Mouse (Mus musculus) cerebellum, adult 18-20 months (tissue): ENCODE measurements around the gene Stx3.

Experiments
- DNase-seq, 2 experiments: peaks; one replicate each; pipeline ENCODE4 v3.0.0; 2021

Stx3 gene

DNA sequence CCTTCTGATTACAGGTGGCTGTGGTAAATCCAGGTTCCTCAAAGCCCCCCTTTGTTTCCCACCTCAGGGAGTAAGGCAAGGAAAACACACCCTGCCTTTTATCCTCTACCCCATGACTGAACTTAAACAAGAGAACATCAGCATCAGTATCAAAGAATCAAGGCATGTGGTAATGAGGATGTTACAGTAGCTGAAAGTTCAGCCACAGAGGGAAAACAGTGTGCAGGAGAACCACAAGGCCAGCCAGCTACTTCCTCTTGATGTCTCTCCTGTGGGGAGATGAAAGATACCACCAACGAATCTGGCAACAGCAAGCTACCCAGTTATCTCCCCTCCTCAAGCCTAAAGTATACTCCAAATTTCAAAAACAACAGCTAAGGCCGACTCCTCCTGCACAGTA, 12.0 kb downstream of the Stx3 start:
- no peak for DNase-seq

DNA sequence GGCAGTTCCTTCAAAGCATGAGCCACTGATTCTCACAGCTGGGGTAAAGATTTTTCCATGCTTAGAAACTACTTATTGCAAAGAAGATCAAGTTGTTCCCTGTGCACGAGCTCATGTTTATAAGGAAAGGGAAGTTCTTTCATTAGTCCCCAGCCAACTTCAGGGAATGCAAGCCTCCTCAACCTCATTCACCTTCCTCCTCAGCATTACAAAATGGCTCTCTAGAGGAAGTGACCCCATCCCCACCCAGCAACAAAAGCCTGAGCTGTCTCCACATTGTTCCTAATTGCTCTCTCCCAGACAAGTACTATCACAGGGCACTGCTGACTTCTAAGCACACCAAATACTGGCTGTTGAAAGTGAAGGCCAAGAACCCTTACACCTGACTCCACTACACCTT, 14.8 kb downstream of the Stx3 start:
- DNase-seq = no peak

DNA sequence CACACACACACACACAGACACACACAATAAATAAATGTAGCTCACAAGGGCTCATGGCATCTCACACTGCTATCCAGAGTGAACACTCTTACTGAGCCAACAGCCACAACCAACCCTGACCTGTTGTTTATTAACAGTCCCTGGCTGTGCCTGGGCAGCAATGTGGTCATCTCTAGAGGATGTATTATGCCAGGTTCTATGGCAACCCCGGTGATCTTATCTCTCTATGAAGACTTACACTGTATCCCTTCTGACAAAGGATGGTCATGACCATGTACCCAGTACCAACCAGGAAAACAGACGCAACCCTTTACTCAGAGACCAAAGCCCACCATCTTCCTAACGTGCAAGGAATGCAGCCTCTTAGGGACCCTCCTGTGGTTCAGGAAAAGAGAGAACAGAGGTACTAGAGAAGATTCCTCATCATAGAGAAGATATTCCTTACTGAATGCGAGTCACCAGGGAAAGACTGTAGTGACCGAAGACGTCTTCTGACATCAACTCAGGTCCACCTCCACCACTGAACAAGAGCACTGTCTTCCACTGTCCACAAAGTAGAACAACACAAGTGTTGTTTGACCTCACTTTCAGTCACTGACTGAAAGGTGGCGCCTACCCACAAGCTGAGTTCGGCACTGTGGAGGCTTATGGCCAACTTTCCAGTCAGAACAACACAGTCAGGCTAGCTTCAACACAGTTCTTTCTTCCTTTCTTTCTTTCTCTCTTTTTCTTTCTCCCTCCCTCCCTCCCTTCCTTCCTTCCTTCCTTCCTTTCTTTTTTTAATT, 18.5 kb downstream of the Stx3 start:
- no peak for DNase-seq

DNA sequence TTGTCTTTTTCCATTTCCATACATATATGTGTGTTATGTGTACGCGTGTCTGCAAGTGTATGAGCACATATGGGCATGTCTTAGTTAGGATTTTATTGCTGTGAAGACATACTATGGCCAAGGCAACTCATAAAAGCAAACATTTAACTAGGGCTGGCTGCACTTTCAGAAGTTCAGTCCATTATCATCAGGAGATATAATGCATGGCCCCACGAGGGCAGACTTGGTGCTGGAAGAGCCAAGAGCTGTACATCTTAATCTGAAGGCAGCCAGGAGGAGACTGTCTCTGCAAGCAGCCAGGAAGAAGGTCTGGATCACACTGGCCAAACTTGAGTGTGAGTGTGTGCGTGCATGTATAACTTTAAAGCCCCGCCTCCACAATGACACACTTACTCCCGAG, 24.8 kb downstream of the Stx3 start:
- no peak for DNase-seq

DNA sequence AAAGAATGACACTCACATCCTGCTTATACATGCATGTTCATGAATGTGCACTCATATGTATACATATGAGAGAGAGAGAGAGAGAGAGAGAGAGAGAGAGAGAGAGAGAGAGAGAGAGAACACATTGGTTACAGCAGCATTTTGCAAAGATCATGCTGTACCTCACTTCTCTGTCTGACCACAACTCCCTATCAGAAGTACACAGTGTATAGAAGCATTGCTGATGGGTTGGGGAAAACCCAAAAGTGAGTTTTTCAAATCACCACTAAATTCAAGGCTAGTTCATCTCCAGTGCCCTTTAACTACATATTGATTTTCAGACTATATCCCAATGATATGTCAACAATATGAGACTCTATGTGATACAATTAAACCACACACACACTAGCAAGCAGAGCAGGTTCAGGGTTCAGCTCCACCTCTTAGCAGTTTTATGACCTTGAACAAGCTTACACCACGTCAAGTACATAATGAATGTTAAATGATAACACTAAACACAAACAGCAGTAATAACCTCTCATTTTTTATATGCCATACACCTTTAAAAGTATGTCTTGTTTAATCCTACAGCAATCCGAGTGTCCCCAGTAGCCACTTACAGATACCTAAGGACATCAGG, 25.4 kb downstream of the Stx3 start:
- DNase-seq = no peak

DNA sequence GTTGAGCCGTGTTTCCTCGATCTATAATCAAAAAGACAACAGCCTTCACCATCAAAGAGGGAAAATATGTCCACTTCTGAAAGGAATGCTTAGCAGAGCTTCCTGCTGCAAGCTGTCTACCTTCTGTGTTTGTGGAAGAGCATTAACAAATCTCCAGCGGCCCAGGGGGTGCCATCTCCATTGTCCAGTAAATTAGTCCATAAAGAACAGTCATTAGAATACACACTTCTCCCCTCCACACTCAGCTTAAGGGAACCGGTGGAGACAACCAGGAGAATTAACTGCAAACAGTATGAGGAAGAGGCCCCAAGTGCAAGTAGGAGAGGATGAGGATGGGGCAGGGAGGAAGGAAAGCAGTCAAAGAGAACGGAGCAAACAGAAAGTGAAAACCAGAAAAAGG, 27.4 kb downstream of the Stx3 start:
- no peak for DNase-seq

DNA sequence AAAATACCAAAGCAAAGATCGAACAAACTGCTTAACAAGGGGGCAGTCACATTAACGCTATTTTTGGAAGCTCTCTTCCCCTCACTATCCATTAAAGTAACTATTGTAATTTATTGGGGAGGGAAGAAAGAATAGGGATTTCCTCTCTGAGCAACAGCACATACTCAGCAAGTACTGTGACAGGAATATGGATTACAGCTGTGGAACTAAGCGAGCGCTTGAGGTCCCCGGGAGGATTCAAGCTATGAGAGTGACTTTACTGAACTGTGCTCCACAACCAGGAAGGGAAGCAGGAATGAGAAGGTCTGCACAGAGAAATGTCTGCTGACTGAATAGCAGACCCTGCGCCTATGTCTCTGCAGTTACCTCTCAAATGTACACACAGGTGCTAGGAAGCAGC, 30.3 kb downstream of the Stx3 start:
- no peak for DNase-seq

DNA sequence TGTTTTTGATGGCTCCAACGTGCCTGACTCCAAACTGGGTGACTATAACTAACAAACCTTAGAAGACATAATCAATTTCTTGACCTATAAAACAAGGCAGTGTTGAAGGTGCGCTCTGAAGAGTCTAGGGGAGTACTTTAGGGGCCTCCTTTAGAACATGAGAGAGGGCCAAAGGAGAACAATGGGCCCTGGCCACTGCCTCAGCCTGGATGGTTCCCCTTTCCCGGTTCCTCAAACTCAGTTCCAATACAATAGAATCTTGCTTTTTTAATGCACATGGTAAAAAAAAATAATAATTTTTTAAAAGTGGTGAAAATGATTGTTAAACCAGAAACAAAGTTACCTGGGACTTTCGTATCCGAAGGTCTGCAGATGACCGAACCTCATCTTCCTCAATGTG, 31.4 kb downstream of the Stx3 start:
- DNase-seq = no peak

DNA sequence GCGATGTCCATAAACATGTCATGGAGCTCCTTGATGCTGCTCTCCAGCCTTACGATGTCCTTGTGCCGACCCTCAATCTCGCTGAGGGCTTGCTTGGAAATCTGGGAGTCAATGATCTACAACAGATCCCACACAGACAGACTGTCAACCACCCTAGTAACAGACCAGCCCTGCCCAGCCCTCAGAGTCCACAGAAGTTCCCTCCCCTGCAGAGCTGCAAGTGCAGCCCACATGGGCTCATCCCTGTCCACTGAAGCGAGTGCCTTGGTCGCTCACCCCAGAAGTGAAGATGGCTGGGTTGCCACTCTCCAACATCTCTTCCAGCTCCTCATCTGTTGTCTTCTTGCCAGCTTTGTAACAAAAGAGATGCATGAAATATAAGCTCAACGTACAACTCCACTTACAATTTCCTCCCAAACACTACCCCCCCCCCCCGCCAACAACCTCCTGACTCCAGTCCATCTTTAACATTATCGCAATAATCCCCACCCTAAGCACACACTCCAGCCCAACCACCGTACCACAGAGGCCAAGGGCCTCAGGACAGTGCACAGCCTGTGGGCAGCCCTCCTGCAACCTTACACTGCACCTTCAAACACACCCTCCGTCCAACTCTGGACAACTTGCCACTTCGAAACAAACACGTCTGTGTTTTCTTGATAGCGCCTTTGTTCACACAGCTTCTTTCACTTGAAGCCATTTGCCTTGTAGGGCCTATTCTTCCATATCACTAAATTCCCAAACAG, 33.6 kb downstream of the Stx3 start:
- DNase-seq = no peak

DNA sequence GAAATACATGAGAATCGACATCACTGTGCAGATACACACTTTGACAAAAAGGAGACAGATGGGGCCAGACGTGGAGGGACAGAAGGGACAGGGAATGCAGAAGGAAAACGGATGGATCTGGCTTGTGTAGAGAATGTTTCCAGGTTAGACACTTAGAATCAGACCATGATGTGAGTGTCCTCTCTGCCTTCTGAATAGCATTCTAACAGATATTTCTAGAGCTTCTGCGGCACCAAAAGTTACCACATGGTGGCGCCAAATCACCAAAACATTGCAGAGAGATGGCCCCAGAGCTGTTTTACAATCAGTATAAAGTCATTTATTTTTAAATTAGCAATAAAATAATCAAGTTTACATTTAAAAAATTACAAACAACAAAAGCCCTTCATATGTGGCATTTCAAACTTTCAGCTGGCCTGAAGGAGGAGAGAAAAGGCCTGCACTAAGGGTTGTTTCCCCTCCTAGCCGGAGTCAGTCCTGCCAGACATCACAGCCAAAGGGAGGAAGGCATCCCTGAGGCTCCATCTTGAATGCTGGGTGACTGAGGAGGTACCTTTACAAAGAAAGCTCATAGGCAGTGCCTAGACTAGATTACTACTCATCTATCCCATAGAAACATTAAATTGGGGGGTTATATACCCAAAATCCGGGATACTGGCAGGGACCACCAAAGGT, 41.9 kb downstream of the Stx3 start:
- DNase-seq = peak; percentile 57 to 75

DNA sequence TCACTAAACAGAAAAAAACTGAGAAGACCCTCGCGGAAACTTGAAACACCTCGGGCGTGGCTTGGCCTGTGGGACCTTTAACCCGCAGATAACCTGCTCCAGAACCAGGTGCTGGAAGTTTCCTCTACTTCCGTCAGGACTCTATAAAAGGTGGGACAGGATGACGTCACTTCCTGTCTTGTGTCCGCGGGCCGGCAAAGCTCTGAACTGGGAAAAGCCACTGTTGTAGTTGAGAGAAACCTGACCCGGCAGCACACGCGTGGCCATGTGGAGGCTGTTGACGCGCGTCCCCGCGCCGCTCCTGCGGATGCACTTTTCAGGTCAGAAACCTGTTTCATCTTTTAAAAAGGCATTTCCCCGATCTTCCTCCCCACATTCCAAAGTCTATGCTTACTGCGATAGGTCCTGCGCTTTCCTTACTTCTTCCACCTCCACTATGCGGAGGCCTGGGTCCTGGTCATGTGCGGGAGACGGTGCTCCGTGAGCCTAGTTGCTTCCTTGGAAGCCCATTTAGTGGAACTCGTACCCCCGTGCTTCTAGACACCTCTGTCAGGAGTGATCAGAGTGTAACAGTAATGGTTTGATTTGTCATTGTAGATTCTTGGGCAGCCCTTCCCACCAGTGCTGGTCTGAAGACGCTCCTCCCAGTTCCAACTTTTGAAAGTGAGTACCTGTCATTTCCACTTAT, 48.9 kb downstream of the Stx3 start, which contains the start of gene Mrpl16:
Gene Mrpl16 (plus strand): TSS at position 187 of the 688 bp plus-strand sequence.
- DNase-seq = peak; percentile 83 to 92

DNA sequence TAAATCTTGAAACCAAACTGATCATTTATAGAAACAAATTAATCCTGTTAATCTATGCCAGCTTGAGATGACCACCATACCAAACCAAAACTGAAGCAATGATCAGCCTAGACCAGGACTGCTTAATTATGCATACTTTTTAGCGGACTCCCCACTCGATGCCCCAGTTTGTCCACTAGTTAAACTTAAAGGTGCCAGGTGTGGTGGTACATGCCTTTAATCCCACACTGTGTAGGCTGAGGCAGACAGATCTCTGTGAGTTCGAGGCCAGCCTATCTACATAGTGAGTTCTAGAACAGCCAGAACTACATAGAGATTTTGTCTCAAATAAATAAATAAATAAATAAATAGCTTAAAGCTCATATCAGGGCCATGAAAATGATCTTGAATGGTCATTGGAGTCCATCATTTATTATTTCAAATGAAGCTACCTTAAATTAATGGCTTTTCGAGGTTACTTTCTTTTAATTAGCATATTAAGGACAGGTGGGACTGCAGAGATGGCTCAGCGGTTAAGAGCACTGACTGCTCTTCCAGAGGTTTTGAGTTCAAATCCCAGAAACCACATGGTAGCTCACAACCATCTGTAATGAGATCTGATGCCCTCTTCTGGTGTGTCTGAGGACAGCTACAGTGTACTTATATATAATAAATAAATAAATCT, 49.8 kb downstream of the Stx3 start:
- no peak for DNase-seq

DNA sequence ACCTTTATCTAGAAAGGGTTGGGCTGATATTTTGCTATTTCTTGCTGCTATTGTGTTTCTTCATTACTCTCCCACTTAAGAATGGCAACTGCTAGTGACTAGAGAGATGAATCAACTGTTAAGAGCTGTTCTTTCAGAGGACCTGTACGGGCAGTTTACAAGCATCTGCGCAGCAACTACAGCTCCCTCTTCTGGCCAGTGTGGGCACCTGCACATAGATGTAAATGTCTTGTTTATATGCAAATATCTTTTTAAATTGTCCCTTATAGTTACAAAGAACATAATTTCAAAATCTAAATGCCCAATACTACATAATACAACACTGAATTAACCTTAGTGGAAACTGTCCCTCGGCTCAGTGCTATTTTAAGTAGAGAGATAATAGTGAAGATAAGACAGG, 51.0 kb downstream of the Stx3 start:
- DNase-seq = peak in 1 of 2 experiments; percentile 21

DNA sequence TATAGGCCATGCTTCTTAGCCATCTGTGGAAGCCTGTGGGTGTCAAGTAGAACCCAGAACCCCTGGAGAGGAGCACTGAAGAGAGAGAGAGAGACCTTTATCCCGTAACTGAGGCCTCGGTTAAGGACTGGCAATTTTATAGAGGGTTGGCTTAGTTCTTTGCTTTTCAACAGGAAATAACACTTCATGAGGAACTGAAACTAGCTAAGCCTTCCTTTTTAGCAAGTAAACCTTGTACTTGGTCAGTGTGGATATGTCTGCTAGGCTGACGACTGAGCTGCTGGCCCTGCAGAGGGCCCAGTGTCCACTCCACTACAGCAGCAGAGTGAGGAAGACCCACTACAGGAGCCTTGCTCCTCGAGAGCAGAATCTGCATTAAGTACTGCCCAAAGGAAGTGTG, 52.8 kb downstream of the Stx3 start:
- DNase-seq = no peak

DNA sequence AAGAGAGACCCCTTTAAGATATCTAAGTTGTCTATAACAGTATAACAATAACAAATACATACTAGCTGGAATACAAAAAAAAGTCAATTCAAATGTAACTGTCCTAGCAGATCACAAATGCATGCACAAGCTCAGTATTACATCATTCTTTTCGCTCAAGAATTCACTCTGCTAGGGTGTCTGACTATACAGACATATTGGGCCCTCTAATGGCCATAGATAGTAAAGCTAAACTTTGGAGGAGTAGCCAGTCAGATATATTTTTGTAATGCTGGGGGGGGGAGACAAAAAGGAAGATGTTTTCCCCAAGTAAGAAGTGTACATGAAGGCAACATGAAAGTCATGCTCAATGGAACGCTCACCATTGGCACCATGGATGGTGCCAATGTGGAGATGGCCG, 54.1 kb downstream of the Stx3 start:
- DNase-seq = no peak

DNA sequence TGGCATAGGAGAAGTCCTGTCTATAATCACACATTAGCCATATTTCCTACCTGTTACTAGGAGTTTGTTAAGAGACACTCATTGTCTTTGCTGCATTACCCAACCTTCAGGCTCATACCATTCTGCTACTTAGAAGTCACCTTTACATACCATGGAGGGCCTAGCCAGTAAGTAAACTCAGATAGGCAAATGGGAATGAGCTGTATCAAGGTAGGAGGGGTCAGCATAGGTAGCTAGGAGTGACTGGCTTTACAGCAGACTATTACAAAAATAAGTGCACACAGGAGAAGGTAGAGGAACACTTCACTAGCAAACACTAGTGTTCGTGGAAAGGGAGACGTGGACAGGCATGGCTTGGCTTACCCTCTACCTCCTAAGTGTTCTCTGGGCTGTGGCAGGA, 71.9 kb downstream of the Stx3 start, which contains the start of gene Gif:
Gene Gif (plus strand): TSS at position 257 of the 400 bp plus-strand sequence.
- DNase-seq = no peak

DNA sequence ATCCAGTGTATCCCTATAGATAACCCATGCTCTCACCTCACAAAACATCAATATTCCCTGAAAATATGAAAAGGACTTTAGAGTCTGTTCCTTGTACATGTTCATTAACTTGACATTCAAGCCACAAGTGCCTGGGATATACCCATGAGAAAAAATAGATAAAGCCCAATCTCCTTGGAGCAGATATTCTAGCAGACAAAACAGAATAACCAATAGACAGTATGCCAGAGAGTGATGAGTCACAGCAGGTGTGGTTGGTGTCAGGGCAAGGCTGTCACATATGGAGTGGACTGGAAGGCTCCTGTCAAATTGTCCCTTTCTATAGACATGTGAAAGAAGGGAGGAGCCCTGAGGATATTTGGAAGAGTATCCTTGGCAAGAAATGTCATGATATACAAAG, 73.5 kb downstream of the Stx3 start:
- DNase-seq = no peak

DNA sequence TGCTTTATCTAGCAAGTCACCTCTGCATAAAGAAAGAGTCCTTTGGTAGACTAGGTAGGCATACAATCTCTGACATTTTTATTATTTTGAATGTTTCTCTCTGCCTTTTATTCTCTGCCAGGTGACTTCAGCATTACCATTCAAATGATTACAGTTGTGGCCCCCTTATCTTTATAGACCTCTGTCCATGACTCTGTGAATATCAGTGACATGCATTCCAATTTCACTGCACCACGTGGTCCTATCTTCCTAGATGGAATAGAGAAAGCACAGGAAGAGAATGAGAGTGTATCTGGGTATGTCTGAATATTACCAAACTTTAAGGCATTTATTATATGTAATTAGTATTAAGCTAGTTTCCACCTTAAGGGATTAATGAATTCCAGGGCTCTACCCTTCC, 82.7 kb downstream of the Stx3 start:
- DNase-seq = no peak

DNA sequence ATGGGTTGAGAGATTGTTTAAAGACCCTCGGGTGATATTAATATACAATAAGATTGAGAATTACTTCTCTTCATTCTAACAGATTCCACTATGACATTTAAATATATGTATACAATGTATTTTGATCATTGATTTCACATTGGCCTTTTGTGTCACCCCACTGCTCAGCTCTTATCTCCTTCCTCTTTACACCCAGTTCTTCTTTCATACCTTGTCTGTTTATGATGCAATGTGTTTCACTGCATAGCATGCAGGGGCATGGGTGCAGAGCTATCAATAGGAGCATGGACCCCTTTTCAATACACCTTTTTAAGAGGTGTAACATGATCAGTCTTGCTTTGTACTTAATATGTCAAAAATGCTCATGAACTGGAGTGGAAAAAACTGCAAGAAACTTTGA, 88.9 kb downstream of the Stx3 start:
- DNase-seq = no peak

DNA sequence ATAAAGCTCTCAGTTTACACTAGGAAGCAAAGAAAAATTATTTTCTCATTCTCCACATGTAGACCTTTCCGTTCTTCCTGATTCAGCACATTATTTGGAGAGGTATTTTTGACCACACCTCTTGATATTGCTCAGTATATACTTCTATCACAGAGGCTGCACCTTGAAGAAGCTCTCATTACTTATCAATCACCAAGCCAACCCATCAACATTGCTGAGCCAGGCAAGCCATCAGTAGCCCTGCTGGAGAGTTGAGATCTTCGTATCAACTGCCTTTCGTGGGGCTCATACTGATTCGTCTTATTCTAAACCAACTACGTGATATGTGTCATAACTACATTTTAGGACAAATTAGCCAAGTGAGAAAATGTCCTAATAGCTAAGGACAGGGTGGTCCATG, 91.9 kb downstream of the Stx3 start:
- no peak for DNase-seq

DNA sequence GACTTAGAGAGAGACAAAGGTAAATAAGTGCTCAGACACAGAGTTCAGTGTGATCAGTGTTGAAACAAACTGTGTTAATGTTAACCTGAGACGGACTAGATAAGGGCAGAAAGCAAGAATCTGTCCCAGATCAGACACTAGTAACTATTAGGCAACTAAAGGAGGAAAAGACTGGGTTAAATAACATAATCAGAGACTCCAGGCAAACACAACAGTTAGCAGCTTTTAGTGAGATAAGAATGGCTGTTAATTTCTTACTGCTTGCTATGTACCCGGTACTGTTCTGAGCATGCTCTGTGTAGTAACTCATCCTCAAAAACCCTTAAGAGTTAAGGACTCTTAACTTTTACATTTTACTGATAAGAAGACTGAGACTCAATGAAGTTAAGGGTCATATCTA, 93.3 kb downstream of the Stx3 start:
- DNase-seq = no peak
